Mouse (Mus musculus) thymus, adult 2 months (tissue): ENCODE results near the gene Suclg2. TPM values are rescaled to one million over a fixed set of nuclear protein-coding genes. Genes with fewer than 3 reads are reported as not detected.

Experiments
- DNase-seq: peaks from one replicate; pipeline ENCODE4 v3.0.0; 2021
- H3K27ac ChIP-seq: fragments of 200-500 bp; 2 replicates; pipeline ENCODE4 v1.5.1; 2012; ENCODE audit warnings: low read length, control low read depth; ENCODE audit not compliant: control insufficient read depth, insufficient read depth
- H3K27me3 ChIP-seq: fragments of 200-500 bp; 2 replicates; pipeline ENCODE4 v1.6.1; 2012; ENCODE audit warnings: mild to moderate bottlenecking, low read length, moderate library complexity, mixed read lengths; ENCODE audit not compliant: control insufficient read depth, insufficient read depth
- H3K36me3 ChIP-seq: fragments of 200-500 bp; 2 replicates; pipeline ENCODE4 v1.6.1; 2012; ENCODE audit warnings: mild to moderate bottlenecking, low read length, moderate library complexity; ENCODE audit not compliant: control insufficient read depth, insufficient read depth
- H3K4me1 ChIP-seq: fragments of 200-500 bp; replicated peaks from 2 replicates; pipeline ENCODE4 v1.6.1; 2012; ENCODE audit warnings: low read length; ENCODE audit not compliant: control insufficient read depth, insufficient read depth
- H3K4me3 ChIP-seq: fragments of 200-500 bp; 2 replicates; pipeline ENCODE4 v1.5.1; 2012; ENCODE audit warnings: mild to moderate bottlenecking, low read length, control low read depth, moderate library complexity; ENCODE audit not compliant: control insufficient read depth, insufficient read depth
- CTCF ChIP-seq: fragments of 200-500 bp; IDR thresholded peaks from 2 replicates; pipeline ENCODE4 v1.5.1; 2012; ENCODE audit warnings: mild to moderate bottlenecking, control low read depth, low read length, moderate library complexity, borderline replicate concordance; ENCODE audit not compliant: control insufficient read depth, poor library complexity, insufficient read depth; ENCODE audit errors: extremely low read depth
- POLR2A ChIP-seq: fragments of 200-500 bp; IDR thresholded peaks from 2 replicates; pipeline ENCODE4 v1.6.1; 2012; ENCODE audit warnings: mild to moderate bottlenecking, low read length, control low read depth, moderate library complexity; ENCODE audit not compliant: control insufficient read depth, poor library complexity, insufficient read depth; ENCODE audit errors: extremely low read depth
- WGBS: fragments of 180-500 bp; shearing (Covaris S2); methylation state at CpG from one replicate; pipeline ENCODE4 v1.1.7; 2018; 5-methylcytosine and 5-hydroxymethylcytosine counted together
- polyA plus RNA-seq: library from polyadenylated mRNA; depleted of rRNA; stranded (reverse); fragments of >200 nt; gene quantifications from 2 replicates; pipeline ENCODE4 v1.2.3, GENCODE M21; 2012

The Suclg2 gene
- polyA plus RNA-seq, 1 experiment, result 8.7 TPM

- TF ChIP-seq POLR2A, result no peak
- no peak for TF ChIP-seq CTCF
- H3K4me1 ChIP-seq, result peaks cover 3% of the 10 kb centered on the region; the same call in 1 of the 2 replicates
- DNase-seq, result no peak
- 82% methylated on average over 3 of the region's 3 CpGs for WGBS
- no peaks in the 10 kb centered on the region for H3K36me3 ChIP-seq
- no peak overlapping the region for H3K27ac ChIP-seq
- H3K27me3 ChIP-seq, result no peaks in the 10 kb centered on the region
- no peak overlapping the region for H3K4me3 ChIP-seq
Observed at GRCm38 (mm10) chr6:95679718-95680117, 38.9 kb downstream of the Suclg2 start.

- WGBS, result 97% methylated on average over 3 of the region's 3 CpGs
- Histone ChIP-seq H3K36me3 (no peaks in the 10 kb centered on the region), H3K27ac (no peak overlapping the region), H3K4me3 (no peak overlapping the region), H3K27me3 (no peaks in the 10 kb centered on the region), H3K4me1 (peaks cover 3% of the 10 kb centered on the region; the same call in 1 of the 2 replicates)
- no peak for DNase-seq
- TF ChIP-seq CTCF (no peak), POLR2A (no peak)
Observed at GRCm38 (mm10) chr6:95679261-95679660, 39.3 kb downstream of the Suclg2 start.

- no peak for TF ChIP-seq CTCF
- TF ChIP-seq POLR2A, result no peak
- H3K4me1 ChIP-seq, result peaks cover 3% of the 10 kb centered on the region; the same call in 1 of the 2 replicates
- H3K4me3 ChIP-seq, result no peak overlapping the region
- no peaks in the 10 kb centered on the region for H3K36me3 ChIP-seq
- 96% methylated on average over 2 of the region's 2 CpGs for WGBS
- H3K27ac ChIP-seq, result no peak overlapping the region
- no peak for DNase-seq
- H3K27me3 ChIP-seq, result no peaks in the 10 kb centered on the region
Observed at GRCm38 (mm10) chr6:95676951-95677350, 41.6 kb downstream of the Suclg2 start.

- Histone ChIP-seq H3K4me1 (peaks cover 3% of the 10 kb centered on the region; the same call in 1 of the 2 replicates), H3K36me3 (no peaks in the 10 kb centered on the region), H3K4me3 (no peak overlapping the region), H3K27ac (no peak overlapping the region), H3K27me3 (no peaks in the 10 kb centered on the region)
- no peak for TF ChIP-seq POLR2A
- no peak for TF ChIP-seq CTCF
- 94% methylated on average over 4 of the region's 4 CpGs for WGBS
- no peak for DNase-seq
Observed at GRCm38 (mm10) chr6:95676439-95676838, 42.2 kb downstream of the Suclg2 start.

GRCm38 (mm10) chr6:95675059-95675705 is 43.4 kb downstream of the Suclg2 start:
- no peak for TF ChIP-seq CTCF
- TF ChIP-seq POLR2A, result no peak
- H3K27ac ChIP-seq, result no peak overlapping the region
- no peaks in the 10 kb centered on the region for H3K27me3 ChIP-seq
- whole genome bisulfite sequencing, result 90% methylated on average over 6 of the region's 6 CpGs
- no peak overlapping the region for H3K4me3 ChIP-seq
- no peak for DNase-seq
- no peaks in the 10 kb centered on the region for H3K36me3 ChIP-seq
- H3K4me1 ChIP-seq, result peaks cover 3% of the 10 kb centered on the region; the same call in 1 of the 2 replicates

- no peak for TF ChIP-seq CTCF
- no peak for TF ChIP-seq POLR2A
- 94% methylated on average over 1 of the region's 1 CpGs for WGBS
- no peaks in the 10 kb centered on the region for H3K27me3 ChIP-seq
- H3K4me3 ChIP-seq, result no peak overlapping the region
- DNase-seq, result no peak
- H3K36me3 ChIP-seq, result no peaks in the 10 kb centered on the region
- peaks cover 3% of the 10 kb centered on the region; the same call in 1 of the 2 replicates for H3K4me1 ChIP-seq
- no peak overlapping the region for H3K27ac ChIP-seq
Observed at GRCm38 (mm10) chr6:95674651-95675050, 43.9 kb downstream of the Suclg2 start.

- Histone ChIP-seq H3K27me3 (no peaks in the 10 kb centered on the region), H3K4me3 (no peak overlapping the region), H3K4me1 (no peaks in the 10 kb centered on the region), H3K27ac (no peak overlapping the region), H3K36me3 (no peaks in the 10 kb centered on the region)
- no peak for TF ChIP-seq POLR2A
- TF ChIP-seq CTCF, result peak; percentile 45; the same call in 1 of the 2 replicates
- DNase-seq, result peak; percentile 57
- whole genome bisulfite sequencing, result 66% methylated on average over 3 of the region's 3 CpGs
Observed at GRCm38 (mm10) chr6:95669335-95669729, 49.3 kb downstream of the Suclg2 start.
